Mouse (Mus musculus): Measurements from ENCODE around the gene Otulin. TPM values are rescaled to one million over a fixed set of nuclear protein-coding genes. Genes with fewer than 3 reads are reported as not detected.

Gene Otulin
- total RNA-seq (2023) = 97.2 TPM

DNA sequence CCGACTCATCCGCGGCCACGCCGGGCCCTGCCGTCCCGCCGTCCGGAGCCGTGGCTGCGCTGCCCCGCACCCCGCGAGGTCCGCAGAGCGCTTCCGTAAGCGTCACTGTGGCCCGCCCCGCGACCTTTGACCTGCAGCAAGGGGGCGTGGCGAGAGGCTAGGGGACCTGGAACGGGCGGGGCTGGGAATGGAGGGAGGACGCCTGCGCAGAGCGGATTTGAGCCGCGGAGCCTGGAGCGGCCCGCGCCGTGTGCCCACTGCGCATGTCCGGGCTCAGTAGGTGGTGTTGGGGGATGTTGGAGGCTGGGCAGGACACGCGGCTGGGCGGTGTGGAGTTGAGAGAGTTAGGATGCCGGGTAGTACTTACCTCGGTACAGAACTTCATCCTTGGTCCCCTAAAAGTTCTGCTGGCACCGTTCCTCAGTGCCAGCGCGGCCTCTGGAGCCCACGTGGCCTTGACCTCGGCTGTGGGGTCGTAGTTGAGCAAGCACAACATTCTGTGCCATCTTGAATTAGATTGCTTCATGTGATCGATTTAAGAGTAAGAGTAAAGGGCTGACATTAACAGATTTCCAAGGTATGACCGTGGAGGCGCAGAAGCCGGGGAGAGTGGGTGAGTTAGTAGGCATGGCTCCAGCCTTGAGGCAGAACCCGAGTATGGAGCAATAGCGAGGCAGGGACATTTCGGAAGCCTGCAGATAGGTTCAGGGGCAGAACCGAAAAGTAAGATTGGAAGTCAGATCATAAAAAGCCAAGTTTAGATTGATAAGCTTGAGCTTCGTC, at the start of gene Otulin:
Otulin (minus strand) TSS at position 93 of the 783 bp plus-strand sequence.

Other genes starting within 250 kb of the Otulin start
- 26.1 TPM for gene Ank, start 164.0 kb downstream of the Otulin start, total RNA-seq (2023)
- gene Otulinl, start 50.9 kb upstream of the Otulin start, total RNA-seq (2023) = 121 TPM